Mouse (Mus musculus): ENCODE measurements around the gene Kcnk7.

The Kcnk7 gene

GRCm38 (mm10) chr19:5725029-5725707 lies 21.0 kb downstream of the Kcnk7 start:
- DNase-seq (ENCODE audit: low spot score in 2 of 2): peak; percentile 59 to 73

GRCm38 (mm10) chr19:5725767-5726515 lies 21.8 kb downstream of the Kcnk7 start, which contains the start of gene Ehbp1l1:
Ehbp1l1 (minus strand) TSS chr19:5726317.
- DNase-seq (ENCODE audit: low spot score in 2 of 2): peak; percentile 85 to 88

DNA sequence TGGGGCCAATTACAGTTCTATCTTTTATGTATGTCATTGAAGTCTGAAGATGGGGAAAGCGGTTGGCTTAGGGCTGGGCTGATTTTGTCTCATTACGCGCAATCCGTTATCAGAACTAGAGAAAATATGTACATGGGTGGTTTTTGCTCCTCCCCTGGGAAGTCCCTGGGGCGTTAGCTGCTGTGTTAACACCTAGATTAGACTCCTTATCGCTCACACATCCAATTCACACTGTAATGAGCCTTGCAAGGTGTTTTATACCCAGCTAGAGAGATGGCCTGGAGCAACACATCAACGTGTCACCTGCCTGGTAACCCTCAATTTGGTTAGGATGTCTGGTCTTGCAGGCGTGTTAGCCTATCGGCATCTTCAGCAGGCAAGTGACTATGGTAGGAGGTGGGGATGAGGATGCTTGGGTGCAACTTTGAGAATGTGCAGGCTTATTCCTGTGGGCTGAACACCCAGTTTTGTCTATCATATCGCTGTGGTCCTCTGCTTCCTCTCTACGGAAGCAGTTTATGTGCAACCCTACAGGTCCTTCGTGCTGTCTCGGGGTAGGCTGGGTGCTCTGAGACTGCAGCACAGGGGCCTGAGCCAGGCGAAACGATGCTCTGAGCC lies 22.9 kb downstream of the Kcnk7 start:
- peak; percentile 62 to 66 for DNase-seq (ENCODE audit: low spot score in 2 of 2)

DNA sequence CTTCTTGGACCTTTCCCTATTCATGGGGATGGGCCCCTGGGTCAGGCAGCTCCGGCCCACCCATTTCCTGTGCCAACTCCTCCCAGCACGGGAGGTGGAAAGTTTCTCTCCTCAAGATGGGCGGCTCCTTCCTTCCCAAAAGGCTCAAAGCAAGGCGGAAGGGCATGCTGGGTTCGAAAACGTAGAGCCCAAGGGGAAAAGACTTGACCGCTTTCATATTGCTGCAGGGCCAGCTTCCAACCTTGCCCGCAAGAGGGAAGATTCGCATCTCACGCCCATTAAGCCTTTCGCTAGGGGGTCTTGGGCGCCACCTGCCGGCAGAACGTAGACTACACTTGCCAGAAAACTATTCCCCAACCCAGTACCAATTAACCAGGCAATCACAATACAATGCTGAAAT lies 23.5 kb downstream of the Kcnk7 start:
- peak; percentile 96 to 98 for DNase-seq (ENCODE audit: low spot score in 2 of 2)

DNA sequence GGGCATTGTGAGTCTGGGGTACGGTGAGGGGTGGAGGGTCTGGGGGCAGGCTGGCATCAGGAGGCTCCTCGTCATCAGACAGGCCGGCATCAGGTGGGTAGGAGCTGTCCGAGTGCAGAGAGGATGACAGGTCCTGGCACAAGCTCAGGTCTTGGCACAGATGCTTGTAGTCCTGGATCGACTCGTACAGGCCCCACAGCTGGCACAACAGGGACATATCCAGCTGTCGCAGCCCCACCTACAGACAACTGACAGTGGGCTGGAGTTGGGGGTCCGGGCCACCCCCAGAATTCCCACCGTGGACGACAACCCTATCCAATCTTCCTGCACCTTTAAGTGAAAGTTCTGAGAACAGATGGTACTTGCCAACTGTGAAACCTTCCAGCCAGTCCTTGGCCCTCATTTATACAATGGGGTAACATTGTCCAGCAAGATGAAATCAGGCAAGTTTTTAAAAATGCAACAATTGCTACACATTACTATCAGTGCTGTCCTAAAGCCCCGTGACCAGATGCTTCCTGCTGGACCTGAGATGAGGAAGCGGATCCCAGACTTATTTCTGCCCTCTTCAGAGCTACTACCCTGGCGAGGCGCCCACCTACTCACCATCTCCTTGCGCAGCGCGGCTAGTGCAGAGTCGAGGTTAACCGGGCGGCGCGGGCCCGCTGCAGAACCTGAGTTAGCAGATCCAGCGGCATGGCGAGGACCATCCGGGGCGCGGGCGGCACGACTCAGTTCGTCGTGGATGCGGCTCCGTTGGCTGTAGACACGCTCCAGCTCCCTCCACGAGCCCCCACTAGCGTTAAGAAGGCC lies 24.7 kb downstream of the Kcnk7 start:
- DNase-seq (ENCODE audit: low spot score in 2 of 2): peak; percentile 49 to 69

- DNase-seq (ENCODE audit: low spot score in 2 of 2): peak; percentile 84 to 94
These were observed 25.3 kb downstream of the Kcnk7 start, which contains the start of gene Fam89b for GRCm38 (mm10) chr19:5729444-5729815. Fam89b (minus strand) TSS chr19:5729653.

DNA sequence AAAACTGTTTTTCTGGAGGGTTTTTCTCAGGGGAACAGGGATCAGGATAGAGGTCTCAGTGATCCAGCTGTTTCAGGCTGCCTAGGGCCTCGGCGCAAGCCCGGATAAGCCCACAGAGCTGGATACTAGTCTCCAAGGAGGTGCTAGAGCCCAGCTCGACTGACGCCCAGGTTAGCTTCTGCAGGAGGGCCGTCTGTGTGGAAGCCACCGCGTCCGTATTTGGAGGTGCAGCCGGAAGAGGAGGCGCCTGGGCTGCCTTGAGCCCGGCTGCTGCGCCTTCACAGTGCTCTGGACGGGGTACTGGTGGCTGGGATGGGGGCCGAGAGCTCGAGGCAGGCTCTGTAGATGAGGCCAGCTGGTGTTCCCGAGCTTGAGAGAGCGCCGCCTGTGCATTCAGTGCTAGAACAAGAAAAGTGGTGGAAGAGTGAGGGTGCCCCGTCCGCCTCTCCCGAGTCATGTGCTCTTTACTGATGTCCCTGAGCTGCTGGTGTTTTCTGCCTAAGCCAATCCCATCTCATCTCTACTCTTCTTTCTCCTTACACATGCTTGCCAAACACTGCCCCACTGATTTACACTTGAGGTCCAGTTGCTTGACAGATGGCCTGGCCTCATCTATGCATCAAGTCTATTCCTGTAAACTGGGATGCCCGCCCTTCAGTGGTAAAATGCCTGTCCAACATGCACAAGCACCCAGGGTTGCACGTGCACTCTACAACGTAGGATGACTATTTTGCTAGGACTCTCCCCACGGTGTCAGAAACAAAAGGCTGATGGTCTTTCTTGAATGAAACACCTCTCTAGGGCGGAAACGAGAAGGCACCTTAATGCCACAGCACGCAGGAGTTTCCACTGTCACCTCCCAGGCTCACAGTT lies 26.4 kb downstream of the Kcnk7 start:
- peak in 1 of 2 experiments; percentile 74 for DNase-seq (ENCODE audit: low spot score in 2 of 2)

GRCm38 (mm10) chr19:5731264-5731978 lies 27.3 kb downstream of the Kcnk7 start:
- peak; percentile 72 to 91 for DNase-seq (ENCODE audit: low spot score in 2 of 2)

DNA sequence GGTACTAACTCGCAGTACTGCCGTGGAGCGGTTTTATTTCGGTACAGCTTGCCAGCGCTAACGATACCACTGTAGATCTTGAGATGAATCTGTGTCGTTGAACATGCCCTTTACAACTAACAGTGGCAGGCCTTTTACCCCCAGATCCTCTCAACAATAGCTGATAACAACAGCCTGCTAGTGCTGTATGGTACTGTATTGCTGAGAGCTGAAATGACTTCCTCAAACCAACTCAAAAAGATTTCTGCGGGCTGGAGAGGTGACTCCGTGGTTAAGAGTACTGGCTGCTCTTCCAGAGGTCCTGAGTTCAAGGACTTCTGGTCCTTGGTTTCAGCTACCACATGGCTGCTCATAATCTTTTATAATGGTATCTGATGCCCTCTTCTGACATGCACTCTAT lies 30.2 kb downstream of the Kcnk7 start:
- no peak for DNase-seq (ENCODE audit: low spot score in 2 of 2)

- no peak for DNase-seq (ENCODE audit: low spot score in 2 of 2)
These were observed 35.3 kb downstream of the Kcnk7 start for GRCm38 (mm10) chr19:5739446-5739845.

DNA sequence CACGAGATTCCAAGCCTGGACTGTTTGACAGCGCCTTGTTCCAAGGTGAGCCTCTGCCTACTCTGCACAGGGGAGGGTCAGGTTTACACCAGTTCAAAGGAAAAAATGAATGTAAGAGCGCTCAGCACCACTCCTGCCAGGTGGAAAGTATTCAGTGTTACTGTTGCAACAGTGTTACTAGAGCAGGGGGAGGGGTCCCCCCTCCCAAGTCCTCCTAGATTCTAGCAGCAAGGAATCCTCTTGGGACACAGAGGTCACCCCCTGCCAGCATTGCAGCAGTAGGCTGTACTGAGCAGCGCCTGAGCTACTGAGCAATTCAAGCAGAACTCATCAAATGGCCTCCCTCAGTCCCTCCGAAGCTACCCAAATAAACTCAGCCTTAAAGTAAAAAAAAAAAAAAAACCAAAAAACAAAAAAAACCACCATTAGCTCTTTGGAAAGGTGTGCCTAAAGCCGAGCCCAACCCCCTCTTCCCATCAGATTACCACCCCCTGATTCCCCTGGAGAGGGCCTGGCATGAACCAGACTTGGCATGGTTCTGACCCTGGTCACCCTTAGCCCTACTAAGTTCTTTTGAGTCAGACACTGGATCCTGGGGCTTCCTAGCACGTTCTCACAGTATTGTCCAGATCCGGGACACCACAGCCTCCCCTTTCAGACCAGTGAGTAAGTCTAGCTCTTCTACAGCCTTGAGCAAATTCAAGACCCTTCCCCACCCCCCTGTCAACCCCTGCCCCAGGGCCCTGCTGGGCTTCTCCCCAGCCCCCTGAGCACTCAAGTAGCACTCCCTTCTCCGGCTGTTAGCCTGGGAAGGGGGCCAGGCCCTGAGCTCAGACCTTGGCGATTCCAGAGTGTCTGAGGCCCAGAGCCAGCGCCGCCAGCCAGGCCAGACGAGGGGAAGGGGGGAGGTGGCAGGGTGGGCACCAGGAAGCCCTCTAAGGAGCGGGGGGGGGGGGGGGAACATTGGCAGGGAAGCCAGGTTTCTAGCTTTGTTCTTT lies 36.5 kb downstream of the Kcnk7 start, which contains the start of gene Ltbp3:
Ltbp3 (plus strand) TSS at position 585 of the 998 bp plus-strand sequence.
- no peak for DNase-seq (ENCODE audit: low spot score in 2 of 2)

DNA sequence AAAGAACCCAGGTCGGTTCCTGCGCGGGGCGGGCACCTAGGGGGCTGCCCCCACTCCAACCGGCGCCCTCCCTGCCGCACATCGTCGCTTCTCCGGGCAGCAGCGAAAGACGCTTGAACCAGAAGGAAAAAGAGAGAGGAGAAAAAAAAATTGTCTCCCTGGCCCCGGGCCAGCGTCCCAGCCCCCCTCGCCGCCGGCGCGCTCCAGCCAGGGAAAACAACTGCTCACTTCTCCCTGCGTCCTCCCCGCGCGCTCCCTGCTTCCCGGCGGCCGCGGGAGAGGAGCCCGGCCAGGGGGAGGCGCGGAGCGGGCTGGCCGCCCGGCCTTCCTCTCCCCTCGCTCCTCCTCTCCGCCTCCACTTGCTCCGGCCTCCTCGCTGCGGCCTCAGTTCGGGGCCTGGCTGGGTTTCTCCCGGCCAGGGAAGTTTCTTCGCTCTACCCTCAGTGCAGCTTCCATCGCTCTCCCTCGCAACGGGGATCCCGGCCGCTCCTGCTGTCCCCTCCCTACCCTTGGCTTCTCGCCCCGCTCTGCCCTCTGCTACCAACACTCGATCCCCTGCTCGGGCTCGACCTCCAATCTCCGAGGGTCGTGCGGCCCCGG lies 37.6 kb downstream of the Kcnk7 start:
- DNase-seq (ENCODE audit: low spot score in 2 of 2): no peak

DNA sequence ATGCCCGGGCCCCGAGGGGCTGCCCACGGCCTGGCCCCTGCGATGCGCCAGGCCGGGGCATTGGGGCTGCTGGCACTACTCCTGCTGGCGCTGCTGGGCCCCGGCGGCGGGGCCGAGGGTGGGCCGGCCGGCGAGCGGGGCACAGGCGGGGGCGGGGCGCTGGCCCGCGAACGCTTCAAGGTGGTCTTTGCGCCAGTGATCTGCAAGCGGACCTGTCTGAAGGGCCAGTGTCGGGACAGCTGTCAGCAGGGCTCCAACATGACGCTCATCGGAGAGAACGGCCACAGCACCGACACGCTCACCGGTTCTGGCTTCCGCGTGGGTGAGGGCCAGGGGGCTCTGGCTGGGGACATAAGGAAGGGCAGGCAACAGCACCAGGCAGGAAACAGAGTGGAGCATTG lies 38.1 kb downstream of the Kcnk7 start:
- no peak for DNase-seq (ENCODE audit: low spot score in 2 of 2)

GRCm38 (mm10) chr19:5743576-5743975 lies 39.4 kb downstream of the Kcnk7 start:
- DNase-seq (ENCODE audit: low spot score in 2 of 2): no peak

DNA sequence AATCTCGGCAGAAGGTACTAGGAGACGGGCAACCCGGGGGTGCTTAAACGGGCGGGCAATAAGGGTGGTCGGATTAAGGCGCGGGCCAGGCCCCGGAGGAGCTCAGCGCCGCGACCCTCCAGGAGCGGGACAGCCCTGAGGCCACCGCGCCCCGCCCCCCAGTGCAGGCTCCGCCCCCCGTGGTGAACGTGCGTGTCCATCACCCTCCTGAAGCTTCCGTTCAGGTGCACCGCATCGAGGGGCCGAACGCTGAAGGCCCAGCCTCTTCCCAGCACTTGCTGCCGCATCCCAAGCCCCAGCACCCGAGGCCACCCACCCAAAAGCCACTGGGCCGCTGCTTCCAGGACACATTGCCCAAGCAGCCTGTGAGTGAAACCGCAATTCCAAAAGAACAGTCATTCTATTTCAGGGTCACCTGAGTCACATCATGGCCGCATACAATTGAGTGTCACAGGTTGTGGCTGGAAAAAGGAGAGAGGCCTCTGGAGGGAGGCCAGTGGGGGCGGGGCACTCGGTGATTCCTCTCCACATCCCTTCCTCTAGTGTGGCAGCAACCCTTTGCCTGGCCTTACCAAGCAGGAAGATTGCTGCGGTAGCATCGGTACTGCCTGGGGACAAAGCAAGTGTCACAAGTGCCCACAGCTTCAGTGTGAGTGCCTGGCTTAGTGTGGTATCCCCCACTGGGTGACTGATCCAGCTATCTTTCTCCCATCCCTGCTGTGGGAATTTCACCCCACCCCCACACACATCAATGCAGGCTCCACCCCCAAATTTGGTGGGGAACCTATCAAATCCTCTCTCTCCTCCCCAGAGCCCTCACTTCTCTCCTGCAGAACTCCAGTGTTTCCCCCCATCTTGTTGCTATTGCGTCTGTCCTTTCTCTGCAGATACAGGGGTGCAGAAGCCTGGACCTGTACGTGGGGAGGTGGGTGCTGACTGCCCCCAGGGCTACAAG lies 41.9 kb downstream of the Kcnk7 start:
- no peak for DNase-seq (ENCODE audit: low spot score in 2 of 2)

DNA sequence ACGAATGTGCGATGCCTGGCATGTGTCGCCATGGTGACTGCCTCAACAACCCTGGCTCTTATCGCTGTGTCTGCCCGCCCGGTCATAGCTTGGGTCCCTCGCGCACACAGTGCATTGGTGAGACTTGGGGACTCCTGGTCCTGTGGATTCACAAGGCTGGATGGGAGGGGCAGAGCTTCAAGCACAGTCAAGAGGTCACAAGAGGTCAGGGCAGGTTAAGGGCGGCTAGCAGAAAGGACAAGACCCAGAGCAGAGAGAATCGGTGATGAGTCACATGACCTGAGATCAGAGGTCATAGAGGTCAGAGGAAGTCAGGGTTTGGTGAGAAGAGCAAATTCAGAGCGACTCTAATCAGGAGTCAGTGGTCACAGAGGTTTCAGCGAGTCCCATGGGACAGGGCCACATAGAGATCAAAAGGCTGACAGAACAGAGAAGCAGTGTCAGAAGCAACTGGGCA lies 42.8 kb downstream of the Kcnk7 start:
- no peak for DNase-seq (ENCODE audit: low spot score in 2 of 2)

DNA sequence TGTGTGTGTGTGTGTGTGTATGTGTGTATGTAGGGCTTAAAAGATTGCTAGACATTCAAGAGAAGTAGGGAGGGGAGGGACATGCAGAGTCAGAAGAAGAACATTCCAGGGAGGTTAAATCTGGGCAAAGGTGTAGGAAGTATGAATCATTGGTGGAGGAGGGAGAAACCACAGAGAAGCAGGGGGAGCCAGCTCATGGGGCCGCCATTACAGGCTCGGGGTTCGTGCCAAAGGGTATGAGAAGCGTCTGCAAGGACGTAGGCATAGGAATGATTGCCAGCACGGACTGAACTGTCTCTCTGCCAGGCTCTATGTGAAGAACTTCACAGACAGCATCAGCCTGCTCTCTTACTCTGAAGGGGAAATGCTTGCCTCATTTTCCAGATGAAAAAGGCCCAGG lies 45.3 kb downstream of the Kcnk7 start:
- DNase-seq (ENCODE audit: low spot score in 2 of 2): no peak
